Mouse (Mus musculus) midbrain, embryonic 14.5 days (tissue): ENCODE data around the gene March8. TPM values are rescaled to one million over a fixed set of nuclear protein-coding genes. Genes with fewer than 3 reads are reported as not detected.
A peak's percentile ranks its signal among the peaks of the same experiment; 100 is the strongest.

Source experiments
- ATAC-seq: fragments of 200-750 bp; cut with Nextera tagmentation; 2 replicates; pipeline ENCODE4 v1.8.0; 2017; ENCODE audit warnings: moderate number of reproducible peaks, moderate library complexity; ENCODE audit not compliant: low FRiP score, low TSS enrichment
- DNase-seq: peaks from one replicate; pipeline ENCODE4 v3.0.0-alpha.2; 2015
- H3K27ac ChIP-seq: fragments of 300-500 bp; sonication (generic); replicated peaks from 2 replicates; pipeline ENCODE4 v1.5.1; 2014; ENCODE audit warnings: mild to moderate bottlenecking, low read depth, low read length, moderate library complexity
- H3K27me3 ChIP-seq: fragments of 300-500 bp; sonication (generic); 2 replicates; pipeline ENCODE4 v1.6.1; 2014; ENCODE audit warnings: low read length, control low read depth, mixed read lengths; ENCODE audit not compliant: control insufficient read depth, insufficient read depth
- H3K36me3 ChIP-seq: fragments of 300-500 bp; sonication (generic); 2 replicates; pipeline ENCODE4 v1.6.1; 2014; ENCODE audit warnings: low read length, control low read depth; ENCODE audit not compliant: control insufficient read depth, insufficient read depth
- H3K4me1 ChIP-seq: fragments of 300-500 bp; sonication (generic); 2 replicates; pipeline ENCODE4 v1.6.1; 2014; ENCODE audit warnings: mild to moderate bottlenecking, antibody characterized with exemption, low read length, control low read depth; ENCODE audit not compliant: control insufficient read depth, insufficient read depth
- H3K4me2 ChIP-seq: fragments of 300-500 bp; sonication (generic); 2 replicates; pipeline ENCODE4 v1.6.1; 2014; ENCODE audit warnings: mild to moderate bottlenecking, low read length, moderate library complexity
- H3K4me3 ChIP-seq: fragments of 300-500 bp; sonication (generic); replicated peaks from 2 replicates; pipeline ENCODE4 v1.5.1; 2014; ENCODE audit warnings: low read depth, low read length
- H3K9ac ChIP-seq: fragments of 300-500 bp; sonication (generic); replicated peaks from 2 replicates; pipeline ENCODE4 v1.6.1; 2014; ENCODE audit warnings: mild to moderate bottlenecking, low read length, moderate library complexity
- H3K9me3 ChIP-seq: fragments of 300-500 bp; sonication (generic); 2 replicates; pipeline ENCODE4 v1.6.1; 2016; ENCODE audit warnings: low read length, control low read depth, mixed read lengths; ENCODE audit not compliant: control insufficient read depth
- WGBS: fragments of 180-500 bp; shearing (Covaris S2); extraction: QIAGEN DNeasy Blood & Tissue Kit; methylation state at CpG from one replicate; pipeline ENCODE4 v1.1.7; 2014; 5-methylcytosine and 5-hydroxymethylcytosine counted together
- polyA plus RNA-seq: library from polyadenylated mRNA; unstranded; fragments of >200 nt; fragmentation: Nextera tagmentation; extraction: Ambion mirVana; gene quantifications from 2 replicates; pipeline ENCODE4 v1.2.1, GENCODE M21; 2014

March8 gene
- polyA plus RNA-seq, 1 experiment from 2014 or later: 78.2 TPM

- Histone ChIP-seq H3K4me3 (no peak overlapping the region), H3K27ac (no peak overlapping the region), H3K4me1 (no peaks in the 10 kb centered on the region), H3K27me3 (no peaks in the 10 kb centered on the region), H3K9ac (no peak overlapping the region), H3K4me2 (no peak overlapping the region), H3K36me3 (no peaks in the 10 kb centered on the region), H3K9me3 (no peaks in the 10 kb centered on the region)
- WGBS: 67% methylated on average over 1 of the region's 1 CpGs
- DNase-seq (no peak), ATAC-seq (no peak)
Observed at GRCm38 (mm10) chr6:116418487-116418886, 80.7 kb downstream of the March8 start.

GRCm38 (mm10) chr6:116419699-116420098 lies 81.9 kb downstream of the March8 start:
- Histone ChIP-seq H3K4me3 (no peak overlapping the region), H3K4me2 (no peak overlapping the region), H3K27me3 (no peaks in the 10 kb centered on the region), H3K27ac (no peak overlapping the region), H3K9ac (no peak overlapping the region), H3K36me3 (no peaks in the 10 kb centered on the region), H3K9me3 (no peaks in the 10 kb centered on the region), H3K4me1 (no peaks in the 10 kb centered on the region)
- ATAC-seq (no peak), DNase-seq (no peak)
- WGBS: 69% methylated on average over 6 of the region's 6 CpGs

GRCm38 (mm10) chr6:116420271-116420670 lies 82.4 kb downstream of the March8 start:
- H3K27me3 ChIP-seq: no peaks in the 10 kb centered on the region
- no peak overlapping the region for H3K9ac ChIP-seq
- no peak for ATAC-seq
- no peak overlapping the region for H3K4me3 ChIP-seq
- H3K4me1 ChIP-seq: no peaks in the 10 kb centered on the region
- H3K27ac ChIP-seq: no peak overlapping the region
- WGBS: 85% methylated on average over 10 of the region's 10 CpGs
- DNase-seq: no peak
- no peaks in the 10 kb centered on the region for H3K36me3 ChIP-seq
- no peak overlapping the region for H3K4me2 ChIP-seq
- H3K9me3 ChIP-seq: no peaks in the 10 kb centered on the region

GRCm38 (mm10) chr6:116422991-116423390 lies 85.2 kb downstream of the March8 start:
- no peak for ATAC-seq
- no peak overlapping the region for H3K4me3 ChIP-seq
- no peak overlapping the region for H3K9ac ChIP-seq
- H3K4me2 ChIP-seq: no peak overlapping the region
- no peaks in the 10 kb centered on the region for H3K4me1 ChIP-seq
- DNase-seq: no peak
- whole genome bisulfite sequencing: 88% methylated on average over 7 of the region's 7 CpGs
- H3K27me3 ChIP-seq: no peaks in the 10 kb centered on the region
- H3K36me3 ChIP-seq: no peaks in the 10 kb centered on the region
- H3K27ac ChIP-seq: no peak overlapping the region
- no peaks in the 10 kb centered on the region for H3K9me3 ChIP-seq

- 73% methylated on average over 2 of the region's 2 CpGs for WGBS
- H3K4me3 ChIP-seq: no peak overlapping the region
- H3K9ac ChIP-seq: no peak overlapping the region
- ATAC-seq (no peak), DNase-seq (peak; percentile 49)
- H3K27me3 ChIP-seq: no peaks in the 10 kb centered on the region
- no peaks in the 10 kb centered on the region for H3K36me3 ChIP-seq
- no peaks in the 10 kb centered on the region for H3K4me1 ChIP-seq
- H3K9me3 ChIP-seq: no peaks in the 10 kb centered on the region
- no peak overlapping the region for H3K27ac ChIP-seq
- no peak overlapping the region for H3K4me2 ChIP-seq
Observed at GRCm38 (mm10) chr6:116423664-116424063, 85.8 kb downstream of the March8 start.

- Histone ChIP-seq H3K9ac (no peak overlapping the region), H3K4me2 (no peak overlapping the region), H3K4me3 (no peak overlapping the region), H3K27me3 (no peaks in the 10 kb centered on the region), H3K36me3 (no peaks in the 10 kb centered on the region), H3K27ac (no peak overlapping the region), H3K9me3 (no peaks in the 10 kb centered on the region; the same call in 1 of the 2 replicates), H3K4me1 (no peaks in the 10 kb centered on the region)
- no peak for ATAC-seq
- no peak for DNase-seq
- WGBS: 86% methylated on average over 3 of the region's 3 CpGs
Observed at GRCm38 (mm10) chr6:116427552-116427951, 89.7 kb downstream of the March8 start.

GRCm38 (mm10) chr6:116428282-116428681 lies 90.5 kb downstream of the March8 start:
- Histone ChIP-seq H3K4me2 (no peak overlapping the region), H3K27me3 (no peaks in the 10 kb centered on the region), H3K36me3 (no peaks in the 10 kb centered on the region), H3K9ac (no peak overlapping the region), H3K27ac (no peak overlapping the region), H3K9me3 (no peaks in the 10 kb centered on the region; the same call in 1 of the 2 replicates), H3K4me3 (no peak overlapping the region), H3K4me1 (no peaks in the 10 kb centered on the region)
- WGBS: 74% methylated on average over 5 of the region's 5 CpGs
- ATAC-seq (no peak), DNase-seq (peak; percentile 32)

- 85% methylated on average over 6 of the region's 6 CpGs for WGBS
- H3K27me3 ChIP-seq: no peaks in the 10 kb centered on the region
- no peaks in the 10 kb centered on the region for H3K4me1 ChIP-seq
- H3K9me3 ChIP-seq: no peaks in the 10 kb centered on the region
- H3K36me3 ChIP-seq: no peaks in the 10 kb centered on the region
- DNase-seq (no peak), ATAC-seq (no peak)
- H3K4me3 ChIP-seq: no peak overlapping the region
- no peak overlapping the region for H3K4me2 ChIP-seq
- no peak overlapping the region for H3K9ac ChIP-seq
- no peak overlapping the region for H3K27ac ChIP-seq
Observed at GRCm38 (mm10) chr6:116438864-116439263, 101.0 kb downstream of the March8 start.

- WGBS: 88% methylated on average over 6 of the region's 6 CpGs
- DNase-seq (no peak), ATAC-seq (no peak)
- Histone ChIP-seq H3K27me3 (no peaks in the 10 kb centered on the region), H3K9me3 (no peaks in the 10 kb centered on the region), H3K9ac (no peak overlapping the region), H3K36me3 (no peaks in the 10 kb centered on the region), H3K4me3 (no peak overlapping the region), H3K27ac (no peak overlapping the region), H3K4me1 (no peaks in the 10 kb centered on the region), H3K4me2 (no peak overlapping the region)
Observed at GRCm38 (mm10) chr6:116439531-116439930, 101.7 kb downstream of the March8 start.
